Mouse (Mus musculus): ENCODE data around the gene Oxld1.
"Not testable (repeated sequence)": the region's sequence is repeated elsewhere in the genome, so short reads cannot be mapped to it uniquely, and the experiment has no call there.

The Oxld1 gene

GRCm38 (mm10) chr11:120422651-120423568, 35.0 kb downstream of the Oxld1 start:
- no peak for DNase-seq

DNA sequence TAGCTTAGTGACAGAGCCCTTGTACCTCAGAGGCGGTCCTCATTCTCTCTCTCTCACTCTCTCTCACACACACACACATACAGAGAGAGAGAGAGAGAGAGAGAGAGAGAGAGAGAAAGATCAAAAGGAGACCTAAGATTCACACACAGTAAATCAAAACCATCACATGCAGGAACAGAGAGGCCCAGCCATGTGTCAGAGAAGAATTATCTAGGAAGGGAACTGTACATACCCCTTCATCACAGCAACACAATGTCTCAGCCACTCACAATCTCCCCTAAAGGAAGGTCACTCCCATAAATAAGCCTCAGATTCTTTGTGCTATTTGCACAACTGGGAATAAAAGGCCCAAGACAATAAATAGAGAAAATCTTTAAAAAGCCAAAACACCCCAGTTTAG, 39.3 kb downstream of the Oxld1 start:
- no peak for DNase-seq

DNA sequence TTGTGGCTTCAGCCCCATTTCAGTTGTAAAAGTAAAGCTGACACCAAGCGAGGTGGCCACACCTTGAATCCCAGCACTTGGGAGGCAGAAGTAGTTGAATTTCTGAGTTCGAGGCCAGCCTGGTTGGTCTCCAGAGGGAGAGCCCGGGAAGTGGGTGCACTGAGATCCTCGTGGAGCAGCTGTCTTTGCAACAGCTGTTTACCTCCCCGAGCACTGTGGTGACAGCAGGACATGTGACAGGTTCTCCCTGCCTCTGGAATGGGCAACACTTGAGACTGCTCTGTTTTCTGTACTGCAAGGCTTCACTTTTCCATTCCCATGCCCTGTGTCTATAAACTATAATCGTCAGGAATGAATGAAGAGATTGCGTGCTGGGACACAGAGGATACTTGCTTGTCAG, 40.0 kb downstream of the Oxld1 start:
- DNase-seq, result no peak

- not testable (repeated sequence) for DNase-seq
These were observed 44.2 kb downstream of the Oxld1 start for GRCm38 (mm10) chr11:120413621-120414020.

Data from lung, postnatal 36 days (tissue).